Mouse (Mus musculus): Measurements from ENCODE around the gene Slc17a9. TPM values are rescaled to one million over a fixed set of nuclear protein-coding genes. Genes with fewer than 3 reads are reported as not detected.

The Slc17a9 gene
- total and polyA plus RNA-seq, 2 experiments from 2014 or later, result 0.29 to 0.68 TPM

DNA sequence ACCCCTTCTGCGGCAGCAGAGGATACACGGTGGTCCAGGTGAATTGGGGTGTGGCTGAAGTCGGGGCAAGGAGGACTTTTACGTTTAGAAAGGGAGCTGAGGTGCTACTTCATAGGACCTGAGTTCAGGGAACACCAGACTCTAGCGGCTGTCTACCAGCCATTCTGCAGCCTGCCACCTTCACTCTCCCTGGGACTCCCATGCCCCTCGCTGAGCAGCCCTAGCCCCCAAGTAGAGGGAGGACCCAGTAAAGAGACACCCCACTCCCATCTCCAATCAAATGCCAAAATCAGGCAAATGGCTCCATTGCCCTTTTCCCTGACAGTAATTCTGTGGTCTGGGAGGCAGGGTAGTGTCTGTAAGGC lies 333 bp downstream of the Slc17a9 start:
- Histone ChIP-seq H3K4me3 (ENCODE audit: low read length) (no peak overlapping the region), H3K27ac (no peak overlapping the region), H3K36me3 (ENCODE audit: insufficient read depth, low read length) (peaks cover 36% of the 10 kb centered on the region), H3K4me2 (ENCODE audit: low read depth, low read length) (peak overlapping the region; percentile 30), H3K9me3 (ENCODE audit: low read length) (no peaks in the 10 kb centered on the region), H3K27me3 (ENCODE audit: insufficient read depth, low read length) (no peaks in the 10 kb centered on the region), H3K4me1 (ENCODE audit: insufficient read depth, low read length) (no peaks in the 10 kb centered on the region), H3K9ac (replicated peaks; ENCODE audit: low read length) (no peak overlapping the region)
- ATAC-seq (no peak), DNase-seq (ENCODE audit: low spot score) (no peak)
- no peak for TF ChIP-seq CTCF (IDR thresholded peaks at IDR 0.05; ENCODE audit: low read depth)
- 4% methylated on average over 6 of the region's 6 CpGs for WGBS

- Histone ChIP-seq H3K27me3 (ENCODE audit: insufficient read depth, low read length) (no peaks in the 10 kb centered on the region), H3K4me2 (ENCODE audit: low read depth, low read length) (no peak overlapping the region), H3K4me3 (ENCODE audit: low read length) (no peak overlapping the region), H3K36me3 (ENCODE audit: insufficient read depth, low read length) (peaks cover 30% of the 10 kb centered on the region), H3K9me3 (ENCODE audit: low read length) (no peaks in the 10 kb centered on the region), H3K9ac (replicated peaks; ENCODE audit: low read length) (no peak overlapping the region), H3K4me1 (ENCODE audit: insufficient read depth, low read length) (no peaks in the 10 kb centered on the region), H3K27ac (no peak overlapping the region)
- DNase-seq (ENCODE audit: low spot score) (no peak), ATAC-seq (no peak)
- 37% methylated on average over 8 of the region's 8 CpGs for WGBS
- TF ChIP-seq CTCF (IDR thresholded peaks at IDR 0.05; ENCODE audit: low read depth), result no peak
Measured at GRCm38 (mm10) chr2:180725856-180726629, 980 bp downstream of the Slc17a9 start.

- no peak overlapping the region for H3K4me2 ChIP-seq (ENCODE audit: low read depth, low read length)
- H3K36me3 ChIP-seq (ENCODE audit: insufficient read depth, low read length), result peaks cover 22% of the 10 kb centered on the region
- no peaks in the 10 kb centered on the region for H3K4me1 ChIP-seq (ENCODE audit: insufficient read depth, low read length)
- no peak overlapping the region for H3K27ac ChIP-seq
- ATAC-seq, result no peak
- no peak overlapping the region for H3K4me3 ChIP-seq (ENCODE audit: low read length)
- no peak overlapping the region for H3K9ac ChIP-seq (replicated peaks; ENCODE audit: low read length)
- no peak for TF ChIP-seq CTCF (IDR thresholded peaks at IDR 0.05; ENCODE audit: low read depth)
- DNase-seq (ENCODE audit: low spot score), result no peak
- H3K27me3 ChIP-seq (ENCODE audit: insufficient read depth, low read length), result no peaks in the 10 kb centered on the region
- 76% methylated on average over 6 of the region's 6 CpGs for WGBS
- no peaks in the 10 kb centered on the region for H3K9me3 ChIP-seq (ENCODE audit: low read length)
Measured at GRCm38 (mm10) chr2:180726658-180727442, 1.8 kb downstream of the Slc17a9 start.

DNA sequence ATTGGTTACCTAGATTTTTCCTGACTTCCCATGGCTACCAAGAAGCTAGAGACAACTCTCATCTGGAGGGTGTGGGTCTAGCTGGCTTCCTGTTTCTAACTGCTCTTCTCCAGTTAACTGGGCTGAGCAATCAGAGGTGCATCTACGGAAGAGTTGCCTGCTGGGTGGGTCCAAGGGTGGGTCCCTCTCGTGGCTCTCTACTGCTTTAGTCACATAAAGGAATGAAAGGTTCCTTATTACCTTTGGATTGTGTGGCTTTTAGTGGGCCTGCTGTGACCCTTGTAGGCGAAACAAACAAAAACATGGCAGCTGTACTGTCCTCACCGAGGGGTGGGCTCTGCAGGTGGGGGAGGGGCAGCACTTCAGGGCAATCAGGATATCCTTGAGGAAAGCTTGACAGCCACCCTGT lies 2.6 kb downstream of the Slc17a9 start:
- Histone ChIP-seq H3K36me3 (ENCODE audit: insufficient read depth, low read length) (0 out of 2 replicates have a peak, but pooled peaks cover 15% of the 10 kb centered on the region), H3K9me3 (ENCODE audit: low read length) (no peaks in the 10 kb centered on the region), H3K4me2 (ENCODE audit: low read depth, low read length) (no peak overlapping the region), H3K4me1 (ENCODE audit: insufficient read depth, low read length) (no peaks in the 10 kb centered on the region), H3K4me3 (ENCODE audit: low read length) (no peak overlapping the region), H3K27ac (no peak overlapping the region), H3K9ac (replicated peaks; ENCODE audit: low read length) (no peak overlapping the region), H3K27me3 (ENCODE audit: insufficient read depth, low read length) (no peaks in the 10 kb centered on the region)
- TF ChIP-seq CTCF (IDR thresholded peaks at IDR 0.05; ENCODE audit: low read depth), result no peak
- DNase-seq (ENCODE audit: low spot score) (no peak), ATAC-seq (no peak)
- 52% methylated on average over 4 of the region's 4 CpGs for WGBS

DNA sequence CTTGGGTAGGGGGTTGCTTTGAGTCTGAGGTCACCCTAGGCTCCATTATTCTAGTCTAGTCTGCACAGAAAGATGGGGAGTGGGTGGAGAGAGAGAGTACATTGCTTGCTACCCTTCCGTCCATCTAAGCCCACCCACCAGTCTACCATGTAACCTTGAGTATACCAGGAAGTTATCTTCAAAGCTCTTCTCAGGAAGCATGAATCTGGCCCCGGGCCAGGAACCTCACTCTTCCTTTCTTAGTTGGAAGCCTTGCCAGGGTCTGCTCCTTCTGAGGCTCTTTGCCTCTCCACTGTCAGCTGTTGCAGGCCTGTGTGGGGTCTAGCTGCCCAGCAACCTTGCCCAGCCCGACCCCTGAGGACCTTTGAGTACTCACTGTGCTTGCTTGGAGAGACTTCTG lies 6.0 kb downstream of the Slc17a9 start:
- H3K36me3 ChIP-seq (ENCODE audit: insufficient read depth, low read length), result no peaks in the 10 kb centered on the region
- H3K9ac ChIP-seq (replicated peaks; ENCODE audit: low read length), result no peak overlapping the region
- no peak overlapping the region for H3K4me2 ChIP-seq (ENCODE audit: low read depth, low read length)
- no peak for TF ChIP-seq CTCF (IDR thresholded peaks at IDR 0.05; ENCODE audit: low read depth)
- H3K27me3 ChIP-seq (ENCODE audit: insufficient read depth, low read length), result no peaks in the 10 kb centered on the region
- no peak overlapping the region for H3K27ac ChIP-seq
- ATAC-seq (no peak), DNase-seq (ENCODE audit: low spot score) (no peak)
- H3K4me3 ChIP-seq (ENCODE audit: low read length), result no peak overlapping the region
- H3K4me1 ChIP-seq (ENCODE audit: insufficient read depth, low read length), result no peaks in the 10 kb centered on the region
- no peaks in the 10 kb centered on the region for H3K9me3 ChIP-seq (ENCODE audit: low read length)
- 71% methylated on average over 3 of the region's 3 CpGs for WGBS

GRCm38 (mm10) chr2:180731984-180732383 lies 6.9 kb downstream of the Slc17a9 start:
- Histone ChIP-seq H3K9me3 (ENCODE audit: low read length) (no peaks in the 10 kb centered on the region), H3K27ac (no peak overlapping the region), H3K9ac (replicated peaks; ENCODE audit: low read length) (no peak overlapping the region), H3K27me3 (ENCODE audit: insufficient read depth, low read length) (no peaks in the 10 kb centered on the region), H3K4me1 (ENCODE audit: insufficient read depth, low read length) (no peaks in the 10 kb centered on the region), H3K4me2 (ENCODE audit: low read depth, low read length) (no peak overlapping the region), H3K4me3 (ENCODE audit: low read length) (no peak overlapping the region), H3K36me3 (ENCODE audit: insufficient read depth, low read length) (no peaks in the 10 kb centered on the region)
- no peak for DNase-seq (ENCODE audit: low spot score)
- 67% methylated on average over 6 of the region's 6 CpGs for WGBS
- no peak for ATAC-seq
- TF ChIP-seq CTCF (IDR thresholded peaks at IDR 0.05; ENCODE audit: low read depth), result no peak

DNA sequence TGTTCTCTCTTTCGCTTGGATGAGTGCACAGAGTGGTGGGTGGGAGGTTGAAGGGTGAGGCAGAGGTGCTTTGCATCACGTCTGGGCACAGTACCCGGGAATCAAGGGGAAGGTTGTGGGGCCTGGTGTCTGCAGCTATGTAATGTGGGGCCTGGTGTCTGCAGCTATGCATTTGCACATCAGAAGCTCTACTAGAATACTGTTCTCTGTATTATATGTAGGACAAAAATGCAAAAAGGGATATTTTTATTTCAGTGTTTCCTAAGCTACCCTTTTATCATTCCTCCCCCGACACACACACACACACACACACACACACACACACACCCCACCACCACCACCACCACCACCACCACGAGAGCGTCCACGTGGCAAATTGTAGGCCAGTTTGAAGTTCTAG lies 10.2 kb downstream of the Slc17a9 start:
- Histone ChIP-seq H3K4me2 (ENCODE audit: low read depth, low read length) (no peak overlapping the region), H3K27me3 (ENCODE audit: insufficient read depth, low read length) (no peaks in the 10 kb centered on the region), H3K9ac (replicated peaks; ENCODE audit: low read length) (no peak overlapping the region), H3K9me3 (ENCODE audit: low read length) (no peaks in the 10 kb centered on the region), H3K4me3 (ENCODE audit: low read length) (no peak overlapping the region), H3K27ac (no peak overlapping the region), H3K4me1 (ENCODE audit: insufficient read depth, low read length) (no peaks in the 10 kb centered on the region), H3K36me3 (ENCODE audit: insufficient read depth, low read length) (no peaks in the 10 kb centered on the region)
- no peak for TF ChIP-seq CTCF (IDR thresholded peaks at IDR 0.05; ENCODE audit: low read depth)
- ATAC-seq (no peak), DNase-seq (ENCODE audit: low spot score) (no peak)
- WGBS, result 87% methylated on average over 7 of the region's 7 CpGs
